Mouse (Mus musculus) liver, embryonic 13.5 days (tissue): ENCODE results near the gene Dgcr6. TPM values are rescaled to one million over a fixed set of nuclear protein-coding genes. Genes with fewer than 3 reads are reported as not detected.

Experiments used
- ATAC-seq: fragments of 200-750 bp; cut with Nextera tagmentation; 2 replicates; pipeline ENCODE4 v1.8.0; 2017; ENCODE audit warnings: low read depth, mild to moderate bottlenecking, moderate number of reproducible peaks, moderate library complexity
- DNase-seq: peaks from one replicate; pipeline ENCODE4 v3.0.0; 2022
- H3K27ac ChIP-seq: fragments of 300-500 bp; sonication (generic); 2 replicates; pipeline ENCODE4 v1.5.1; 2015; ENCODE audit warnings: moderate library complexity, mild to moderate bottlenecking, inconsistent platforms
- H3K27me3 ChIP-seq: fragments of 300-500 bp; sonication (generic); 2 replicates; pipeline ENCODE4 v1.6.1; 2015; ENCODE audit warnings: mild to moderate bottlenecking, inconsistent platforms
- H3K36me3 ChIP-seq: fragments of 300-500 bp; sonication (generic); 2 replicates; pipeline ENCODE4 v1.6.1; 2015; ENCODE audit warnings: mild to moderate bottlenecking, inconsistent platforms
- H3K4me1 ChIP-seq: fragments of 300-500 bp; sonication (generic); replicated peaks from 2 replicates; pipeline ENCODE4 v1.6.1; 2015; ENCODE audit warnings: inconsistent platforms
- H3K4me2 ChIP-seq: fragments of 300-500 bp; sonication (generic); 2 replicates; pipeline ENCODE4 v1.6.1; 2015; ENCODE audit warnings: inconsistent platforms, mild to moderate bottlenecking, moderate library complexity
- H3K4me3 ChIP-seq: fragments of 300-500 bp; sonication (generic); replicated peaks from 2 replicates; pipeline ENCODE4 v1.5.1; 2015; ENCODE audit warnings: mild to moderate bottlenecking, inconsistent platforms
- H3K9ac ChIP-seq: fragments of 300-500 bp; sonication (generic); 2 replicates; pipeline ENCODE4 v1.6.1; 2015; ENCODE audit warnings: mild to moderate bottlenecking, inconsistent platforms
- H3K9me3 ChIP-seq: fragments of 300-500 bp; sonication (generic); replicated peaks from 2 replicates; pipeline ENCODE4 v1.6.1; 2016; ENCODE audit warnings: inconsistent platforms
- WGBS: fragments of 180-500 bp; shearing (Covaris S2); methylation state at CpG from one replicate; pipeline ENCODE4 v1.1.7; 2015; ENCODE audit not compliant: insufficient replicate concordance; 5-methylcytosine and 5-hydroxymethylcytosine counted together
- polyA plus RNA-seq: library from polyadenylated mRNA; unstranded; fragments of >200 nt; fragmentation: Nextera tagmentation; extraction: Ambion mirVana; gene quantifications from 2 replicates; pipeline ENCODE4 v1.2.1, GENCODE M21; 2015

Gene Dgcr6
- polyA plus RNA-seq, 1 experiment from 2014 or later = 29.1 TPM

GRCm38 (mm10) chr16:18084262-18084661, 31.6 kb downstream of the Dgcr6 start:
- ATAC-seq (no peak), DNase-seq (no peak)
- H3K9me3 ChIP-seq = no peaks in the 10 kb centered on the region
- no peak overlapping the region for H3K4me2 ChIP-seq
- H3K27me3 ChIP-seq = peaks cover 23% of the 10 kb centered on the region
- H3K4me3 ChIP-seq = no peak overlapping the region
- H3K4me1 ChIP-seq = peaks cover 25% of the 10 kb centered on the region
- H3K9ac ChIP-seq = no peak overlapping the region
- no peaks in the 10 kb centered on the region for H3K36me3 ChIP-seq
- WGBS = 79% methylated on average over 7 of the region's 7 CpGs
- no peak overlapping the region for H3K27ac ChIP-seq

- Histone ChIP-seq H3K9me3 (no peaks in the 10 kb centered on the region), H3K36me3 (no peaks in the 10 kb centered on the region), H3K4me1 (peaks cover 23% of the 10 kb centered on the region), H3K9ac (no peak overlapping the region), H3K4me3 (no peak overlapping the region), H3K4me2 (no peak overlapping the region), H3K27ac (no peak overlapping the region), H3K27me3 (peaks cover 29% of the 10 kb centered on the region)
- ATAC-seq (no peak), DNase-seq (no peak)
- WGBS = 75% methylated on average over 5 of the region's 5 CpGs
Measured at GRCm38 (mm10) chr16:18087101-18087500, 34.4 kb downstream of the Dgcr6 start.

- Histone ChIP-seq H3K9ac (no peak overlapping the region), H3K36me3 (no peaks in the 10 kb centered on the region), H3K4me1 (no peaks in the 10 kb centered on the region), H3K27ac (no peak overlapping the region), H3K4me3 (no peak overlapping the region), H3K27me3 (no peaks in the 10 kb centered on the region), H3K9me3 (no peaks in the 10 kb centered on the region; the same call in 1 of the 2 replicates), H3K4me2 (no peak overlapping the region)
- ATAC-seq = no peak
- 33% methylated on average over 5 of the region's 5 CpGs for WGBS
- DNase-seq = no peak
Measured at GRCm38 (mm10) chr16:18096348-18096747, 43.7 kb downstream of the Dgcr6 start.

- H3K27ac ChIP-seq = no peak overlapping the region
- ATAC-seq = no peak
- 62% methylated on average over 4 of the region's 4 CpGs for WGBS
- H3K27me3 ChIP-seq = no peaks in the 10 kb centered on the region
- no peak overlapping the region for H3K9ac ChIP-seq
- no peak for DNase-seq
- no peaks in the 10 kb centered on the region for H3K36me3 ChIP-seq
- no peak overlapping the region for H3K4me2 ChIP-seq
- H3K9me3 ChIP-seq = no peaks in the 10 kb centered on the region
- no peaks in the 10 kb centered on the region for H3K4me1 ChIP-seq
- H3K4me3 ChIP-seq = no peak overlapping the region
Measured at GRCm38 (mm10) chr16:18102816-18103215, 50.2 kb downstream of the Dgcr6 start.

GRCm38 (mm10) chr16:18103366-18103765, 50.7 kb downstream of the Dgcr6 start:
- DNase-seq = no peak
- no peak overlapping the region for H3K4me3 ChIP-seq
- no peak overlapping the region for H3K4me2 ChIP-seq
- H3K27ac ChIP-seq = no peak overlapping the region
- ATAC-seq = no peak
- no peaks in the 10 kb centered on the region for H3K27me3 ChIP-seq
- no peaks in the 10 kb centered on the region for H3K4me1 ChIP-seq
- H3K9ac ChIP-seq = no peak overlapping the region
- WGBS = 54% methylated on average over 1 of the region's 1 CpGs
- H3K9me3 ChIP-seq = no peaks in the 10 kb centered on the region
- no peaks in the 10 kb centered on the region for H3K36me3 ChIP-seq

GRCm38 (mm10) chr16:18103808-18104207, 51.1 kb downstream of the Dgcr6 start:
- Histone ChIP-seq H3K27me3 (no peaks in the 10 kb centered on the region), H3K36me3 (no peaks in the 10 kb centered on the region)

GRCm38 (mm10) chr16:18108221-18108966, 55.7 kb downstream of the Dgcr6 start:
- H3K27me3 ChIP-seq = no peaks in the 10 kb centered on the region
- no peak overlapping the region for H3K9ac ChIP-seq
- DNase-seq (no peak), ATAC-seq (peak; percentile 67)
- peaks cover 4% of the 10 kb centered on the region; the same call in 1 of the 2 replicates for H3K9me3 ChIP-seq
- WGBS = 37% methylated on average over 5 of the region's 5 CpGs
- H3K27ac ChIP-seq = no peak overlapping the region
- H3K4me1 ChIP-seq = no peaks in the 10 kb centered on the region
- H3K36me3 ChIP-seq = no peaks in the 10 kb centered on the region
- no peak overlapping the region for H3K4me2 ChIP-seq
- H3K4me3 ChIP-seq = no peak overlapping the region

More at GRCm38 (mm10) chr16:18103808-18104207, 51.1 kb downstream of the Dgcr6 start:
- no peak overlapping the region for H3K27ac ChIP-seq
- no peak overlapping the region for H3K9ac ChIP-seq
- H3K4me2 ChIP-seq = no peak overlapping the region
- ATAC-seq = no peak
- no peaks in the 10 kb centered on the region for H3K4me1 ChIP-seq
- 39% methylated on average over 6 of the region's 6 CpGs for WGBS
- no peak overlapping the region for H3K4me3 ChIP-seq
- H3K9me3 ChIP-seq = no peaks in the 10 kb centered on the region
- no peak for DNase-seq

GRCm38 (mm10) chr16:18111042-18111441, 58.4 kb downstream of the Dgcr6 start:
- no peak overlapping the region for H3K4me2 ChIP-seq
- H3K4me1 ChIP-seq = no peaks in the 10 kb centered on the region
- DNase-seq (no peak), ATAC-seq (no peak)
- 54% methylated on average over 7 of the region's 7 CpGs for WGBS
- no peaks in the 10 kb centered on the region for H3K36me3 ChIP-seq
- no peak overlapping the region for H3K4me3 ChIP-seq
- H3K27me3 ChIP-seq = no peaks in the 10 kb centered on the region
- H3K27ac ChIP-seq = no peak overlapping the region
- H3K9me3 ChIP-seq = peaks cover 4% of the 10 kb centered on the region; the same call in 1 of the 2 replicates
- no peak overlapping the region for H3K9ac ChIP-seq

- no peak overlapping the region for H3K4me2 ChIP-seq
- DNase-seq = no peak
- H3K27me3 ChIP-seq = no peaks in the 10 kb centered on the region
- H3K36me3 ChIP-seq = no peaks in the 10 kb centered on the region
- WGBS = 27% methylated on average over 4 of the region's 4 CpGs
- no peak overlapping the region for H3K4me3 ChIP-seq
- no peak overlapping the region for H3K9ac ChIP-seq
- no peaks in the 10 kb centered on the region for H3K4me1 ChIP-seq
- ATAC-seq = no peak
- no peak overlapping the region for H3K27ac ChIP-seq
- H3K9me3 ChIP-seq = no peaks in the 10 kb centered on the region
Measured at GRCm38 (mm10) chr16:18116467-18116866, 63.8 kb downstream of the Dgcr6 start.

GRCm38 (mm10) chr16:18118285-18118684, 65.6 kb downstream of the Dgcr6 start:
- no peak overlapping the region for H3K9ac ChIP-seq
- no peak overlapping the region for H3K4me3 ChIP-seq
- 17% methylated on average over 3 of the region's 3 CpGs for WGBS
- H3K4me1 ChIP-seq = no peaks in the 10 kb centered on the region
- H3K4me2 ChIP-seq = no peak overlapping the region
- DNase-seq (no peak), ATAC-seq (no peak)
- H3K27ac ChIP-seq = no peak overlapping the region
- no peaks in the 10 kb centered on the region for H3K27me3 ChIP-seq
- no peaks in the 10 kb centered on the region for H3K9me3 ChIP-seq
- no peaks in the 10 kb centered on the region for H3K36me3 ChIP-seq

- no peak overlapping the region for H3K4me3 ChIP-seq
Measured at GRCm38 (mm10) chr16:18119031-18119730, 66.5 kb downstream of the Dgcr6 start.

More at GRCm38 (mm10) chr16:18119031-18119730, 66.5 kb downstream of the Dgcr6 start:
- Histone ChIP-seq H3K4me2 (no peak overlapping the region), H3K9me3 (no peaks in the 10 kb centered on the region), H3K27me3 (peaks cover 2% of the 10 kb centered on the region; the same call in 1 of the 2 replicates), H3K27ac (no peak overlapping the region), H3K4me1 (no peaks in the 10 kb centered on the region), H3K36me3 (no peaks in the 10 kb centered on the region), H3K9ac (no peak overlapping the region)
- 28% methylated on average over 8 of the region's 8 CpGs for WGBS
- peak; percentile 37; the same call in 1 of the 2 replicates for ATAC-seq
- DNase-seq = no peak
